8 mouse cellular contexts compared by ENCODE assay signal in the genomic region with DNA sequence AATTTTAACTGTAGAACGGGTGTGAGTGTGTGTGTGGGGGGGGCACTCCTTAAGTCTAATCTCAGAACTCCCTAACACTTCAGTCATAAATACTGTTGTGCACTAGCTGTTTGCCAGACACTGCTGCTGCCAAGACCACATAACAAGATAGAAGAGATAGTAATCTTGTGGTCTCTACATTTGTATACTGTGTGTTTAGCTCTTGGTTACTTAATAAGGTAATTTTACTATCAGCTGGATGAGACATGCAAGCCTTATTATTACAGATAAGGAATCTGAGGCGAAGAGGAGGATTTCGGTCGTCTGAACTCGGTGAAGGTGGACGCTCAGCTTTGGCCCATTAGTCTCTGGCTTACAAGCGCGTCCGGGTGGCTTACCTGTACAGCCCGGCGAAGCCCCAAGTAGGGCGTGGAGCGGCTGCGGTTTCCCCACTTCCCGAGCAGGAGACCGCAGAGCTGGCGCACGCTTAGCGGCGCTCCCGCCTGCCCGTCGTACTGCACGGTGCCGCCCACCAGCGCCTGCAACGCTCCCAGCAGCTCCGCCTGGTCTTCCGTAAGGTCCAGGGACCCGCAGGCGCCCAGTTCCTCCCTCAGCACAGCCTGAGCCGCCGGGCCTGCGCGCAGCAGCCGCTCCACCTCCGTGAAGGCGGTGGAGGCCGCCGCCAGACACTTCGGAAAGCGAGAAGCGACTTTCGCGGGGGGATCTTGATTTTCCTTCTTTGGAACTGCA. TPM values are rescaled to one million over a fixed set of nuclear protein-coding genes. Genes with fewer than 3 reads are reported as not detected.
DNase-seq lines count a peak whose midpoint lies in the region; ATAC-seq and TF ChIP-seq lines count a peak whose summit lies in the region.

No protein-coding gene starts in this region.

- H3K4me1 ChIP-seq in hindbrain, embryonic 12.5 days = peaks cover 16% of the 10 kb centered on the region
- H3K4me1 ChIP-seq in liver, embryonic 14.5 days (replicated peaks; ENCODE audit: control insufficient read depth in 2 of 2, insufficient read depth in 2 of 2, low read length in 1 of 2) = peaks cover 2 to 13% of the 10 kb centered on the region in 2 experiments; a peak in 3 of 4 replicates

- peak; percentile 36 to 54 for DNase-seq in cerebellum, postnatal 10 days
- no peak for DNase-seq in cerebellum, adult 11 months
- DNase-seq in A20 (ENCODE audit: low read depth, low spot score) = peak; percentile 88
- peak; percentile 76 for DNase-seq in embryo, embryonic 11 days
- DNase-seq in liver, embryonic 14.5 days (ENCODE audit: low read depth in 3 of 3, low spot score in 3 of 3) = no peak
- peak; percentile 42 to 48 for DNase-seq in natural killer cell, adult 2 months (ENCODE audit: low spot score in 2 of 2)
- DNase-seq in right cerebral cortex, adult 2 months (ENCODE audit: low spot score in 2 of 2) = no peak

- no peak overlapping the region for H3K27ac ChIP-seq in hindbrain, embryonic 12.5 days
- H3K27ac ChIP-seq in liver, embryonic 14.5 days = no peak overlapping the region

- no peaks in the 10 kb centered on the region for H3K9me3 ChIP-seq in hindbrain, embryonic 12.5 days (replicated peaks)
- no peaks in the 10 kb centered on the region for H3K9me3 ChIP-seq in liver, embryonic 14.5 days (ENCODE audit: control insufficient read depth, low read length)

- no peaks in the 10 kb centered on the region for H3K36me3 ChIP-seq in hindbrain, embryonic 12.5 days
- H3K36me3 ChIP-seq in liver, embryonic 14.5 days (replicated peaks; ENCODE audit: control insufficient read depth, insufficient read depth, low read depth) = no peaks in the 10 kb centered on the region

- TF ChIP-seq EP300 in liver, embryonic 14.5 days (IDR thresholded peaks at IDR 0.05; ENCODE audit: low read depth) = no peak

- no peak for TF ChIP-seq CTCF in liver, embryonic 14.5 days (IDR thresholded peaks at IDR 0.05; ENCODE audit: low read depth)

- H3K27me3 ChIP-seq in hindbrain, embryonic 12.5 days = peaks cover 100% of the 10 kb centered on the region
- peaks cover 89% of the 10 kb centered on the region for H3K27me3 ChIP-seq in liver, embryonic 14.5 days (ENCODE audit: control insufficient read depth, insufficient read depth, low read length)

- H3K4me3 ChIP-seq in hindbrain, embryonic 12.5 days = peak overlapping the region; percentile 46
- H3K4me3 ChIP-seq in liver, embryonic 14.5 days (ENCODE audit: insufficient read depth in 1 of 2, low read depth in 2 of 2, low read length in 2 of 2) = peak overlapping the region; percentile 54 to 61

- no peak overlapping the region for H3K9ac ChIP-seq in hindbrain, embryonic 12.5 days
- H3K9ac ChIP-seq in liver, embryonic 14.5 days (replicated peaks) = peak overlapping the region; percentile 35

- ATAC-seq in hindbrain, embryonic 12.5 days (ENCODE audit: low FRiP score) = peak; percentile 69; the same call in 1 of the 2 replicates
- ATAC-seq in liver, embryonic 14.5 days (ENCODE audit: insufficient read depth) = peak; percentile 70; the same call in 1 of the 2 replicates

- under 1% methylated on average over 45 of the region's 45 CpGs for WGBS in hindbrain, embryonic 12.5 days
- WGBS in liver, embryonic 14.5 days (ENCODE audit: insufficient replicate concordance) = under 1% methylated on average over 45 of the region's 45 CpGs

- H3K4me2 ChIP-seq in hindbrain, embryonic 12.5 days (replicated peaks) = peak overlapping the region; percentile 81
- H3K4me2 ChIP-seq in liver, embryonic 14.5 days (ENCODE audit: low read depth) = peak overlapping the region; percentile 86

RNA-seq across cellular contexts. Expression of gene Prss16, which starts 3.8 kb away (rescaled TPM):
- 0.23 and 0.48 TPM in 2 replicates for polyA plus RNA-seq in hindbrain, embryonic 12.5 days (2016; fragmentation: Nextera tagmentation; extraction: Ambion mirVana)
- polyA plus RNA-seq in liver, embryonic 14.5 days (2012; rRNA removed) = 0.23 and 0.34 TPM in 2 replicates
- polyA plus RNA-seq in liver, embryonic 14.5 days (2014; fragmentation: Nextera tagmentation; extraction: Ambion mirVana) = 0.33 and 0.39 TPM in 2 replicates

RNA-seq across cellular contexts. Expression of gene Pom121l2, which starts 24.8 kb away (rescaled TPM):
- 0.14 TPM in 1 of 2 replicates, not detected in the other for polyA plus RNA-seq in hindbrain, embryonic 12.5 days (2016; fragmentation: Nextera tagmentation; extraction: Ambion mirVana)
- not detected in 2 replicates for polyA plus RNA-seq in liver, embryonic 14.5 days (2012; rRNA removed)
- not detected in 2 replicates for polyA plus RNA-seq in liver, embryonic 14.5 days (2014; fragmentation: Nextera tagmentation; extraction: Ambion mirVana)

RNA-seq across cellular contexts. Expression of gene Hist1h2ah, which starts 29.6 kb away (rescaled TPM):
- 17.9 TPM in 1 of 2 replicates, not detected in the other for polyA plus RNA-seq in hindbrain, embryonic 12.5 days (2016; fragmentation: Nextera tagmentation; extraction: Ambion mirVana)
- 8.7 and 17.9 TPM in 2 replicates for polyA plus RNA-seq in liver, embryonic 14.5 days (2012; rRNA removed)
- 12.0 TPM in 2 replicates for polyA plus RNA-seq in liver, embryonic 14.5 days (2014; fragmentation: Nextera tagmentation; extraction: Ambion mirVana)

RNA-seq across cellular contexts. Expression of gene Hist1h2bk, which starts 29.9 kb away (rescaled TPM):
- polyA plus RNA-seq in hindbrain, embryonic 12.5 days (2016; fragmentation: Nextera tagmentation; extraction: Ambion mirVana) = 5.5 and 9.1 TPM in 2 replicates
- 17.7 and 25.1 TPM in 2 replicates for polyA plus RNA-seq in liver, embryonic 14.5 days (2012; rRNA removed)
- polyA plus RNA-seq in liver, embryonic 14.5 days (2014; fragmentation: Nextera tagmentation; extraction: Ambion mirVana) = 1.0 and 3.1 TPM in 2 replicates

RNA-seq across cellular contexts. Expression of gene Hist1h4i, which starts 35.4 kb away (rescaled TPM):
- 18.2 and 20.9 TPM in 2 replicates for polyA plus RNA-seq in hindbrain, embryonic 12.5 days (2016; fragmentation: Nextera tagmentation; extraction: Ambion mirVana)
- polyA plus RNA-seq in liver, embryonic 14.5 days (2012; rRNA removed) = 66.4 and 87.2 TPM in 2 replicates
- polyA plus RNA-seq in liver, embryonic 14.5 days (2014; fragmentation: Nextera tagmentation; extraction: Ambion mirVana) = 36.5 and 47.8 TPM in 2 replicates

Comparison
In these comparisons a context has a peak if more than half of its experiments do, and no peak if none do; other contexts are left out.
1. DNase-seq: peak in cerebellum, postnatal 10 days (2 of 2), A20 (single experiment), embryo, embryonic 11 days (single experiment) and natural killer cell, adult 2 months (2 of 2); none in cerebellum, adult 11 months (single experiment), liver, embryonic 14.5 days (0 of 3) and right cerebral cortex, adult 2 months (0 of 2).